Mouse (Mus musculus): ENCODE results near the gene Lrrc17.

The Lrrc17 gene

DNA sequence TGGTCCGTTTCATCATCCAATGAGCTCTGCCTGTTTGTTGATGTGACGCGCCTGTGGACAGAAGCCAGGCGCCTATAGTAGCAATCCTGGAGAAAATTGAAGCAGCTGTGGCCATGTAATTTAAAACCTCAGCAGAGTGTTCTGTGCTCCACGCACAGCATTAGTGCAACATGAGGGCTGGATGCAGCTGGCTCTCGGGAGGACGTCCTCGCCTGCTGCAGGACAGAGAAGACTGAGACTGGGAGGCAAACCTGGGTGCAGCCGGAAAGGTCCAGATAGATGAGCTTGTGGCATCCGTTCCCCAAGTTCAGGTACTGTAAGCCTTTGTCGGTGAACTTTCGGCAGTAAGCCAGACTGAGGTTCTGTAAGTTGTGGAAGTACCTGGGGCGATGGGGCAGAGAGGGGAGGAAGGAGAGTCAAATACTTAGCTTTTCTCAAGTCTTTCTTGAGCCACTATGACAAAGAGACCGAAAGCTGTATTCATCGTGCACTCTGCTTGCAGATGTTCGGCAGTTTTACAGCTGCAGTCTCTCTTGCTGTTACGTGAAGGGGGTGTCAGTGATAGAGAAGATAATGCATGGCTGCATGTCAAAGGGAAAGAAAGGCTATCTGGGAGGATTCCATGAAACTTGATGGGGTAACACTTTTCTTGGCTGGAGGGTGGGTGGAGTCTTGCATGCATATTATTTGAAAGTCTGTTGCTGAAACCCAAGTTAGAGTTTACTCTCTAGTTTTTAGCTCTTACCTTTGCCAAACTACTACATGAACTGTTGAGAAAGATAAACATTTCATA, at the start of gene Lrrc17:
Lrrc17 (plus strand) TSS at position 151 of the 793 bp plus-strand sequence.
- no peak for DNase-seq (ENCODE audit: low read depth)

DNA sequence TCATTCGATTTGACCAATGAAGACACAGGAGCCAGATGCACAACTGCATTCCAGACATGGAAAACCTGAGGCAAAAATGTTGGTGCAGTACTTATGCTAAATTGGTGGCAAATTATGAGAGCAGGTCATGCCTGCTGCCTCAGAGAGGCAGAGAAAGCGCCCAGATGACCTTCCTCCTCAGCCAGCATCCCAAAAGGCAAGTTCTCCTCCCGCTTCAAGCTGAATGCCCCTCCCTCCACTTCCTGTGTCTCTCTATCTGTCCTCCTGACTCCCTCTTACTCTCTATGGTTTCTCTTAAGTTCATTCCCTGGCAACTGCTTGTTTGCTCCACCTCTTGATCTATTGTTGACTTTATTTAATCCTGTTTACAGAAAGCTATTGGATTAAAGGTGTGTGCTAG, 48.6 kb upstream of the Lrrc17 start:
- DNase-seq (ENCODE audit: low read depth) = no peak

DNA sequence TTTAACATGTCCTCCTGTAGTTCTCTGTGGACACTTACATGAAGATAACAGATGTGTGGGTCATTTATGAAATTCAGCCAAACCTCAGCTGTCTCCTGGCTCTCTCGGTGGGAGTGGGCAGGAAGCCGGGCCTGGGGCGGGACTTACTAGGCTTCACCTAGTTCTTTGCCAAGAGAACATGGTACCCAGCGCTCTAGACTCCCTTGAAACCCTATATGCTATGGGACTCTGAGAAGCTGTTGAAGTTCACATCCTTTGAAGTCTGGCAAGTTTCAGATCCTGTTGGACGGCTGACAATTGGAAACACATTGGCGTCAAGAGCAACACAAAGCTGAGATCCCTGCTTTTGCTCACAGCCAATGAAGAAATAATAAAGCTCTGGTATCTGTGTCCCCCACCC, 47.0 kb upstream of the Lrrc17 start:
- no peak for DNase-seq (ENCODE audit: low read depth)

- DNase-seq (ENCODE audit: low read depth) = no peak
These were observed 46.5 kb upstream of the Lrrc17 start for GRCm38 (mm10) chr5:21496881-21497280.

GRCm38 (mm10) chr5:21498490-21498889, 44.9 kb upstream of the Lrrc17 start:
- DNase-seq (ENCODE audit: low read depth) = no peak

GRCm38 (mm10) chr5:21498925-21499324, 44.4 kb upstream of the Lrrc17 start:
- no peak for DNase-seq (ENCODE audit: low read depth)

GRCm38 (mm10) chr5:21500133-21500532, 43.2 kb upstream of the Lrrc17 start:
- DNase-seq (ENCODE audit: low read depth) = no peak

DNA sequence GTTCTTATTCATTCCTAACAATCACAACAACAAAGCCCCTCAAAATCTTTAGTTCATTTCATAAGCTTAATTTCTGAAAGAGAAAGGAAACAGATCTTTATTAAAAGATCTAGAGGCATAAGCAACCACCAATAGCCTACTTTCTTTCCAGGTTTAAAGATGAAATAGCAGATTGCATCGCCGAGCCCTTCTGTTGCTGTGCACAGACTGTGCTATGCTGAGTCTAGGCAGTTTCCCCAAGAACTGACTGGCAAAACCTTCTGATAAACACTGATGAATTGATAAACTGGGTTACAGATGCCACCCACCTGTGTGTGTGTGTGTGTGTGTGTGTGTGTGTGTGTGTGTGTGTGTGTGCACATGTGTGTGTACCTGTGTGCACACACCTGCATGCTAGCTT, 42.4 kb upstream of the Lrrc17 start:
- no peak for DNase-seq (ENCODE audit: low read depth)

- no peak for DNase-seq (ENCODE audit: low read depth)
These were observed 40.3 kb upstream of the Lrrc17 start for GRCm38 (mm10) chr5:21502936-21503610.

- no peak for DNase-seq (ENCODE audit: low read depth)
These were observed 38.2 kb upstream of the Lrrc17 start for GRCm38 (mm10) chr5:21505159-21505558.

GRCm38 (mm10) chr5:21506887-21507286, 36.5 kb upstream of the Lrrc17 start:
- no peak for DNase-seq (ENCODE audit: low read depth)

- no peak for DNase-seq (ENCODE audit: low read depth)
These were observed 33.6 kb upstream of the Lrrc17 start for GRCm38 (mm10) chr5:21509801-21510200.

GRCm38 (mm10) chr5:21513363-21513762, 30.0 kb upstream of the Lrrc17 start:
- no peak for DNase-seq (ENCODE audit: low read depth)

- DNase-seq (ENCODE audit: low read depth) = no peak
These were observed 25.8 kb upstream of the Lrrc17 start for GRCm38 (mm10) chr5:21517562-21517961.

DNA sequence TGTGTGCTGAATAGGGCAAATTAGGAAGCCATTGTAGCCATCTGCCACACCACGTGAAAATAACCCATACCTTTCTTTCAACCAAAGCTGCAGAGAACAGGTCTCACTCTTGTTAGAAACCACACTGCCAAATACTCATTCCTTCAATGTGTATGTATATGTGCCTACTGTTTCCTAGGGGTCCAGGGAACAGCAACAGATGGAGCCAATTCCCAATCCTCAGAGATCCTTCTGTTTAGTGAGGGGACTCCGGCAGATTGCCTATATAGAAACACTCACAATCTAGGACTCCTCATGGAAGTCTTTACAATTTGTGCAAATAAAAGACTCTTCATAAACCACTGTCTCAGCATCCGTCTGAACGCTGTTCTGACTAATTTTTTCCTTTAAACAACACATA, 25.2 kb upstream of the Lrrc17 start:
- no peak for DNase-seq (ENCODE audit: low read depth)

- no peak for DNase-seq (ENCODE audit: low read depth)
These were observed 24.2 kb upstream of the Lrrc17 start for GRCm38 (mm10) chr5:21519166-21519565.

DNA sequence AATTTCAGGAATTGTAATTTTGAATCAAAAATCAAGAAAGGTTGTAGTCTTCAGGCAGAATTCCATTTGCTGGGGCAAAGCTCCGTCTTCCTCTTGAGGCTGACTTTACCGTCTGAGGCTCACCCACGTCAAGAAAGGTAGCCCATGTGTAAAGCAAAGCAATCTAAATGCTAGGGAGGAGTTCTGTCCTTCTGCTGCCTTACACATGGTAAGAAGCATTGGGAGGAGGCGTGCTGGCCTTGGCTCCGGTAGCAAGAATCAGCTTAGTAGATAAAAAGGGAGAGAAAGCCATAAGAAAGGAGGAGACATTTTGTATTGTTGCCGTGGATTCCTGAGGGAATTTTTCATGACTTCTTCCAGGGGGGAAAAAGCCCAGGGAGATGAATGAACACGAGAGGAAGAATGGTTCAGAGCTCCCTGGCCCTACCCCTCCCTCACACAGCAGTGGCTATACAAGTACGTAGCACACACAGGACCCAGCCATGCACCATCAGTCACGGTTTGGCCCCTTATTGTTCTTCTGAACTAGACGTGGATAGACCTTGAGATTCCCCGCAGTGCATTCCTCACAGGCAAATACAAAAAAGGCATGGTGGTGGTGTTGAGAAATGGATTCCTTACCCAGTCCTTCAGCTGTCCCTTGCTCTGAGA, 16.4 kb upstream of the Lrrc17 start:
- DNase-seq (ENCODE audit: low read depth) = no peak

DNA sequence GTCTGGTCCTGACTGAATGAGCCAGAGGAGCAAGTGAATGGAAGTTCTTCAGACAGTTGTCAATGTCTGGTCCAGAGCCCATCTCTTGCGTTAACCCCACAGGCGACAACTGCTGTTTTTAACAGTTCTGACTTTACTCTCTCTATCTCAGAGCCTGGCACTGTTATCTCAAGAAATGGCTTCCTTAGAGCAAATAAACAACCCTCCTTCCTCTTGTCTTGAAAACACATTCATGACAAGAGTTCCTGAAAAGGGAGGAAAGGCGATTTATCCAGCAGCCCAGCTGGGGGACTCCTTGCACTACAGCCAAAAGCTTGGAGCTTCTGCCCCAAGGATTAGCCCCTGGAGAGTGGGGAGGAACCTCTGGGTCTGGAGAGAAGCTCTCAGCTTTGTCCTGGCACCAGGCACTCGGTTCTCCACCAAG, 15.9 kb upstream of the Lrrc17 start:
- DNase-seq (ENCODE audit: low read depth) = no peak

- peak; percentile 47 for DNase-seq (ENCODE audit: low read depth)
These were observed 15.1 kb upstream of the Lrrc17 start for GRCm38 (mm10) chr5:21528068-21528842.

- DNase-seq (ENCODE audit: low read depth) = no peak
These were observed 14.1 kb upstream of the Lrrc17 start for GRCm38 (mm10) chr5:21529110-21529720.

GRCm38 (mm10) chr5:21532126-21532525, 11.2 kb upstream of the Lrrc17 start:
- no peak for DNase-seq (ENCODE audit: low read depth)

- peak; percentile 41 for DNase-seq (ENCODE audit: low read depth)
These were observed 10.4 kb upstream of the Lrrc17 start for GRCm38 (mm10) chr5:21532921-21533320.

Measured in fibroblast of lung, adult 2 months (primary cell).